Mouse (Mus musculus) forebrain, embryonic 14.5 days (tissue): ENCODE results near the gene Sycn. TPM values are rescaled to one million over a fixed set of nuclear protein-coding genes. Genes with fewer than 3 reads are reported as not detected.

ENCODE experiments used
- ATAC-seq: fragments of 200-750 bp; cut with Nextera tagmentation; 2 replicates; pipeline ENCODE4 v1.8.0; 2017; ENCODE audit warnings: mild to moderate bottlenecking, moderate library complexity
- DNase-seq: peaks from one replicate; pipeline ENCODE4 v3.0.0-alpha.2; 2015; ENCODE audit warnings: low spot score
- H3K27ac ChIP-seq: fragments of 300-500 bp; sonication (generic); 2 replicates; pipeline ENCODE4 v1.5.1; 2014; ENCODE audit warnings: low read depth, mild to moderate bottlenecking, control low read depth, low read length, moderate library complexity
- H3K27me3 ChIP-seq: fragments of 300-500 bp; sonication (generic); replicated peaks from 2 replicates; pipeline ENCODE4 v1.6.1; 2014; ENCODE audit warnings: low read length, control low read depth, mixed read lengths; ENCODE audit not compliant: control insufficient read depth, insufficient read depth
- H3K36me3 ChIP-seq: fragments of 300-500 bp; sonication (generic); 2 replicates; pipeline ENCODE4 v1.6.1; 2014; ENCODE audit warnings: low read length, control low read depth; ENCODE audit not compliant: control insufficient read depth, insufficient read depth
- H3K4me1 ChIP-seq: fragments of 300-500 bp; sonication (generic); 2 replicates; pipeline ENCODE4 v1.6.1; 2014; ENCODE audit warnings: antibody characterized with exemption, low read length, control low read depth; ENCODE audit not compliant: control insufficient read depth, insufficient read depth
- H3K4me2 ChIP-seq: fragments of 300-500 bp; sonication (generic); 2 replicates; pipeline ENCODE4 v1.6.1; 2014; ENCODE audit warnings: mild to moderate bottlenecking, control low read depth, low read length
- H3K4me3 ChIP-seq: fragments of 300-500 bp; sonication (generic); 2 replicates; pipeline ENCODE4 v1.5.1; 2014; ENCODE audit warnings: low read depth, low read length, control low read depth
- H3K9ac ChIP-seq: fragments of 300-500 bp; sonication (generic); 2 replicates; pipeline ENCODE4 v1.6.1; 2014; ENCODE audit warnings: mild to moderate bottlenecking, low read length, control low read depth, moderate library complexity
- H3K9me3 ChIP-seq: fragments of 300-500 bp; sonication (generic); replicated peaks from 2 replicates; pipeline ENCODE4 v1.6.1; 2016; ENCODE audit warnings: low read length, control low read depth, mixed read lengths; ENCODE audit not compliant: control insufficient read depth
- WGBS: fragments of 180-500 bp; shearing (Covaris S2); extraction: QIAGEN DNeasy Blood & Tissue Kit; methylation state at CpG from one replicate; pipeline ENCODE4 v1.1.7; 2014; 5-methylcytosine and 5-hydroxymethylcytosine counted together
- polyA plus RNA-seq: library from polyadenylated mRNA; unstranded; fragments of >200 nt; fragmentation: Nextera tagmentation; extraction: Ambion mirVana; gene quantifications from 2 replicates; pipeline ENCODE4 v1.2.1, GENCODE M21; 2014

Sycn gene
- polyA plus RNA-seq, 1 experiment from 2014 or later: not detected

DNA sequence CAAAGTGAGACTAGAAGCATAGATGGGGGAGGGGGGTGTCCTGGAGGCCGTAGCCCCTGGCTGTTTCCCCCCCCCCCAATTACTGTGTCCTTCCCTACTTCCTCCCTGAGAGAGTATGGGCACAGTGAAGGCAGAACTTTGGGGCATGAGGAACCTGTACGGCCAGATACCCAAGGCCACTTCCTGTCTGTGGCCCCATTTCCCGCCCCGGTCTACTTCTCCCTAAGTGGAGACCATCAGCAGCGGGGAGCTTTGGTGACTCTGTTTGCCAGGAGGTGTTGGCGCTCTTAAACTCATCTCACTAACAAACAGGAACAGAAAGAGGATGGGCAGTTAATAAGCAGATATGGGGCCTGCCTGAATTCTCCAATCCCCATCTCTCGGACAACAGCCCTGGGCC lies 6.9 kb downstream of the Sycn start:
- no peak overlapping the region for H3K27ac ChIP-seq
- no peak for ATAC-seq
- H3K9me3 ChIP-seq: no peaks in the 10 kb centered on the region
- no peak overlapping the region for H3K4me3 ChIP-seq
- WGBS: 74% methylated on average over 7 of the region's 7 CpGs
- no peak overlapping the region for H3K9ac ChIP-seq
- no peaks in the 10 kb centered on the region for H3K36me3 ChIP-seq
- DNase-seq: no peak
- H3K27me3 ChIP-seq: peaks cover 31% of the 10 kb centered on the region
- no peak overlapping the region for H3K4me2 ChIP-seq
- no peaks in the 10 kb centered on the region; the same call in 1 of the 2 replicates for H3K4me1 ChIP-seq

- no peak for DNase-seq
- WGBS: 94% methylated on average over 6 of the region's 6 CpGs
- Histone ChIP-seq H3K9ac (no peak overlapping the region), H3K36me3 (no peaks in the 10 kb centered on the region), H3K27ac (no peak overlapping the region), H3K4me1 (no peaks in the 10 kb centered on the region), H3K9me3 (no peaks in the 10 kb centered on the region), H3K4me3 (no peak overlapping the region), H3K4me2 (no peak overlapping the region), H3K27me3 (no peaks in the 10 kb centered on the region)
- no peak for ATAC-seq
Observed at GRCm38 (mm10) chr7:28553076-28553475, 12.4 kb downstream of the Sycn start.

GRCm38 (mm10) chr7:28555939-28556535 lies 15.4 kb downstream of the Sycn start:
- H3K4me1 ChIP-seq: no peaks in the 10 kb centered on the region
- H3K36me3 ChIP-seq: peaks cover 24% of the 10 kb centered on the region
- no peak overlapping the region for H3K27ac ChIP-seq
- WGBS: 10% methylated on average over 5 of the region's 5 CpGs
- no peaks in the 10 kb centered on the region for H3K27me3 ChIP-seq
- no peak for DNase-seq
- no peak overlapping the region for H3K9ac ChIP-seq
- no peak overlapping the region for H3K4me2 ChIP-seq
- H3K9me3 ChIP-seq: no peaks in the 10 kb centered on the region
- H3K4me3 ChIP-seq: no peak overlapping the region
- ATAC-seq: no peak

DNA sequence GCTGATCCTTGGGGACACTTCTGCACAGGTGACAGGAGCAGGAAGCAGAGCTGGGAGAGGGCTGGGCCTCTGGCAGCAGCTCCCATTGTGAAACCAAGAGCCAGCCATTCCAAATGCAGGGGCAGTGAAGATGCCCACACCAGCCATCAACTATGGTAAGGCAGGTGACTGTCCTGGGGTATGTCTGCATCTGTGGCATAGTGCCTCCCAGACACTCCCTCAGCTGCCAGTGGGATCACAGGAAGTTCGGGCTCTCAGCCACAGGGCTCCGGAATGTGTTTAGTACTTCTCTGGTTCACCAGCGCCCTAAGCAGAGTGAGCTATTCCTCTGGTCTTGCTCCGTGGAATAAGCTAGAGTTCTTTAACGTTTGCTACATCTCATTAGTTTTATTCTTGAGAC lies 16.4 kb downstream of the Sycn start:
- Histone ChIP-seq H3K27ac (no peak overlapping the region), H3K4me2 (no peak overlapping the region), H3K9me3 (no peaks in the 10 kb centered on the region), H3K9ac (no peak overlapping the region), H3K4me3 (no peak overlapping the region), H3K4me1 (no peaks in the 10 kb centered on the region), H3K36me3 (peaks cover 29% of the 10 kb centered on the region), H3K27me3 (no peaks in the 10 kb centered on the region)
- DNase-seq: no peak
- WGBS: 80% methylated on average over 5 of the region's 5 CpGs
- no peak for ATAC-seq

GRCm38 (mm10) chr7:28557708-28558107 lies 17.0 kb downstream of the Sycn start:
- Histone ChIP-seq H3K36me3 (peaks cover 35% of the 10 kb centered on the region), H3K4me1 (no peaks in the 10 kb centered on the region), H3K4me3 (no peak overlapping the region), H3K9me3 (no peaks in the 10 kb centered on the region), H3K4me2 (no peak overlapping the region), H3K9ac (no peak overlapping the region), H3K27me3 (no peaks in the 10 kb centered on the region), H3K27ac (no peak overlapping the region)
- ATAC-seq (no peak), DNase-seq (no peak)
- 87% methylated on average over 6 of the region's 6 CpGs for WGBS

DNA sequence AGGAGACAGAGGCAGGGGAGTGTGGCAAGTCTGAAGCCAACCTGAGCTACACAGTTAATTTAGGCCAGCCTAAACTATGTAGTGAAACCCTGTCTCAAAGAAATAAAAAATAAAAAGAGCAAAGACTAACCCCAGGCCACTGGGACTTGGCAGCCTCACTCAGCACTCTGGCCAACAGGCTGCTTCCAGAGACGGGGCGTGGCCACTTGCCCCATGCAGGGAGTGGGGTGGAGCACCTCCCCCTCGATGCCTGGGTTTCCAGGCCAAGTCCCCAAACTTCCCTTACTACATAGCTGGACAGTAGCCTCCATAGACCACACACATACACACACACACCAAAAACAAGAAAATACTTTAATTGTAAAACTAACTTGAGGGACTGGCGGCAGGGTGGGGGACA lies 17.8 kb downstream of the Sycn start:
- 78% methylated on average over 4 of the region's 4 CpGs for WGBS
- DNase-seq (no peak), ATAC-seq (no peak)
- Histone ChIP-seq H3K4me2 (no peak overlapping the region), H3K4me3 (no peak overlapping the region), H3K27ac (no peak overlapping the region), H3K9ac (no peak overlapping the region), H3K4me1 (no peaks in the 10 kb centered on the region), H3K27me3 (no peaks in the 10 kb centered on the region), H3K36me3 (peaks cover 41% of the 10 kb centered on the region), H3K9me3 (no peaks in the 10 kb centered on the region)

DNA sequence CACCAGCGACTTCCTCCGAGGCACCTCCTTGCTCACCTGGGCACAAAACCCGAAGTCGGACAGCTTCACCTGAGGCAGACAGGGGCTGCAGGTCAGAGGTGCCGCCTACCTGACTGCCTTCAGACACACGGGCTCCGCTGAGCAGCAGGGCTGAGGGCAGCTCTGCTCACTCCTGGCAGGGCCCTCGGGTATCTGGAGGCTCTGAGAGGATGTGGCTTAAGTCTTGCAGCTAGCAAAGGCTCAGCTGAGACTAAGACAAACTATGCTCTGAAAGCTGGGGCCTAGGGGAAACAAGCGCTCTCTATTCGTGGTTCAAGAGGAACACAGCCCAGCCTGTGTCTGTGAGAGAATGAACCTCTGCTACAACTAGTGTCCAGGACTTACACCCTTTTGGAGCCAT lies 20.2 kb downstream of the Sycn start:
- DNase-seq (no peak), ATAC-seq (no peak)
- Histone ChIP-seq H3K27ac (no peak overlapping the region), H3K36me3 (peaks cover 65% of the 10 kb centered on the region), H3K4me3 (no peak overlapping the region), H3K4me1 (no peaks in the 10 kb centered on the region), H3K4me2 (no peak overlapping the region), H3K9ac (no peak overlapping the region), H3K9me3 (no peaks in the 10 kb centered on the region), H3K27me3 (no peaks in the 10 kb centered on the region)
- WGBS: 96% methylated on average over 10 of the region's 10 CpGs

DNA sequence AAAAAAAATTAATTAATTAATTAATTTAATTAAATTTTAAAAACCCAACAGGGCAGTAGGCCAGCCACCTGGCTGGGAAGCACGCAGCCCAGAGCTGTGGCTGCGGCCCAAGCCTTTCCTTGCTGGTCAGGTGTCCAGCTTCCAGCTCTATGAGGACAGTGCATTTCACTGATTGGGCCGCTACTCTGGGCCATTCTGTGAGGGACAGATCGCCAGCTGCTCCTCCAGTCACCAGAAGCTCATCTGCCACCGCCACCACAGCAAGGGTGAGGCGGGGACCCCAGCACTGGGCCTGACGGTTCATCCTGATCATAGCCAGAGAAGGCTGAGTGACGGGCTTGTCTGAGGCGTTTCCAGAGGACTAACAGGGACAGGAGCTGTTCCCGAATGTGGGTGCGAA lies 21.3 kb downstream of the Sycn start:
- DNase-seq (no peak), ATAC-seq (no peak)
- Histone ChIP-seq H3K4me2 (no peak overlapping the region), H3K9me3 (no peaks in the 10 kb centered on the region), H3K27ac (no peak overlapping the region), H3K4me3 (no peak overlapping the region), H3K36me3 (peaks cover 76% of the 10 kb centered on the region), H3K27me3 (no peaks in the 10 kb centered on the region), H3K4me1 (no peaks in the 10 kb centered on the region), H3K9ac (no peak overlapping the region)
- WGBS: 90% methylated on average over 11 of the region's 11 CpGs

DNA sequence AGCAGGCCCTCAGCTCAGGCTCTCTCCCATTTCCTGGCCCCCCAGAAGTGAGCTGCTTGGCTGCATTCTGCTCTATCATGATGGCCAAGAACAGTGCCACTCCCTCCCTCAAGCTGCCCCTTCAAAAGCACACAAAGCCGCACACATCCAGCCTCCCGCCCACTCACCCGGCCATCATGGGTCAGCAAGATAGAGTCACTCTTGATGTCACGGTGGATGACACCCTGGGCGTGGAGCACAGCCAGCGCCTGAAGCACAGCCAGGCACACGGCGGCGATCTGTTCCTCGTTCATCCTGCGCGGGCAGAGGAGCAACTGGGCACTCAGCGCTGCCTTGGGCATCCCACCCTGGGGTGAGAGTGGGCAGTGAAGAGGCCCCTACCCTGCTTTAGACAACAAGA lies 21.7 kb downstream of the Sycn start:
- no peak overlapping the region for H3K9ac ChIP-seq
- WGBS: 92% methylated on average over 13 of the region's 13 CpGs
- H3K4me2 ChIP-seq: no peak overlapping the region
- no peak overlapping the region for H3K27ac ChIP-seq
- H3K27me3 ChIP-seq: no peaks in the 10 kb centered on the region
- no peak for ATAC-seq
- no peak for DNase-seq
- H3K4me1 ChIP-seq: no peaks in the 10 kb centered on the region
- H3K36me3 ChIP-seq: peaks cover 80% of the 10 kb centered on the region
- H3K9me3 ChIP-seq: no peaks in the 10 kb centered on the region
- no peak overlapping the region for H3K4me3 ChIP-seq
